Mouse (Mus musculus) regulatory T cell (primary cell): ENCODE measurements at regions not wholly inside any gene's neighbourhood (a gene's known extent, or its start where the extent isn't known, plus 50 kb on each side); places are given as distances from the start of the nearest gene placed in this dataset.

Experiments
- in situ Hi-C: fragments of 300-600 bp; cut with MboI, MseI; formaldehyde crosslinking; loops from one replicate; pipeline ENCODE4 v1.15.1; 2025; ENCODE audit warnings: high pct_unique_total_duplicates

- in situ Hi-C loops = no loop called here
Measured at GRCm38 (mm10) chr13:44328416-44328815, 400.9 kb upstream of the Jarid2 start.

DNA sequence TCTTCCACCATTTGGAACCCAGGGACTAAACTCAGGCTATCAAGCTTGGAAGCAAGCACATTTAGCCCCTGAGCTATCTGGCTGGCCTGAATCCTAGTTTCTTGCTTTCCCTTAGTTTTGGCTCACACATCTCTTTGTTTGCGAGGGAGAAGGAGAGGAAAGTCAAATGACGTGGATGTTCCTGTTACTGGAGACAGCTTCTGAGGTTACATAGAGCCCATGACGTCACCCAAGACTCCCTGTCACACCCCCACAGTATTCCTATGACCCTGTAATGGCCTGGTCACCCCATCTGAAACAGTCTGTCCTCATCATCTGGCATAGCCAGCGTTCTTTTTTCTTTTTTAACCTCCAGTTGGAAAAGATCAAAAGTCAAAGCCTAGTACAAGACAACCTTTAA lies 400.1 kb upstream of the Jarid2 start:
- in situ Hi-C loops = no loop called here

GRCm38 (mm10) chr13:44329701-44330100 lies 399.6 kb upstream of the Jarid2 start:
- in situ Hi-C loops = no loop called here

DNA sequence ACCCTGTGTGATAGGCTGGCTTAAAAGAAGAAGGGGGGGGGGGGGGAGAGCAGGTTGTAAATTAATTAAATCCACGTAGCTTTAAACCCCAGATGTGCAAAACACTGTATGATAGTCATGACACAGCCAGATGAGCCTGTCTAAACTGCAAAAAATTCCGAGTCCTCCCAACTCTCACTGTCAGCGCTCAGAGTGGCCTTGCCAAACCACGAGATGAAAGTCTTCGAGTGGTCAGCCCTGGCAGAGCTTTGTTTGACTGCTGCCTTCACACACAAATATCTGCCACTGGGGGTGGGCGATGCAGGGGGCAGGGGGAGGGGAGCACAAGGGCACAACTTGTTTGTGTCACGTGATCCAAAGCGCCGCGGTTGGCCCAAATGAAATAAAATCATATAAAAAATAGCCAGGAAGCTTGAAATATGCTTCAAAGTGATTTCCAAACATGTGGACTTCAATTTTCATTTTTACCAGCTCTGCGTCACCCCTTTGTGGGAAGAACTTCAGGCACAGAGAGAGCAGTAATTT lies 396.5 kb upstream of the Jarid2 start:
- in situ Hi-C loops = no loop called here

GRCm38 (mm10) chr13:44339061-44339741 lies 390.1 kb upstream of the Jarid2 start:
- in situ Hi-C loops = no loop called here

DNA sequence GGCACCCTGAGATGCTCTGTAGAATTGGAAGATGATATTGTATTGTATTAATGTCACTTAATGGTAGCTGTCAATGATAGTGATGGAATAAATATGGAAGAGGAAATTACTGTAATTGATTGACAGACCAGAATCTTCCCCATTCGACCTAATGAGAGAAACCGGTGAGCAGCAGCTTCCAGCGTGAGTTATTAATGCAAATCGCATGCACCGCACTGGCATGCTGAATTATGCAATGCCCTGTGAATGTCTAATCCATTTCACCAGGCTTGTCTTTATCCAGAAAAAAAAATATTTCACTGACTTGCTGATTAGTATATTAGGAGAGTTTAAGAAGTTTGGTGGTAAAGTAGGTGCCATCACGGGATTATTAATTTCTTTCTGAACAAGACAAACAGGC lies 384.2 kb upstream of the Jarid2 start:
- in situ Hi-C loops = no loop called here

GRCm38 (mm10) chr13:44346636-44347035 lies 382.6 kb upstream of the Jarid2 start:
- in situ Hi-C loops = no loop called here

- in situ Hi-C loops = no loop called here
Measured at GRCm38 (mm10) chr13:44347662-44348061, 381.6 kb upstream of the Jarid2 start.

- in situ Hi-C loops = no loop called here
Measured at GRCm38 (mm10) chr13:44353899-44354298, 375.4 kb upstream of the Jarid2 start.

- in situ Hi-C loops = no loop called here
Measured at GRCm38 (mm10) chr13:44355771-44356221, 373.5 kb upstream of the Jarid2 start.

- in situ Hi-C loops = no loop called here
Measured at GRCm38 (mm10) chr13:44356981-44357380, 372.3 kb upstream of the Jarid2 start.

- in situ Hi-C loops = no loop called here
Measured at GRCm38 (mm10) chr13:44359344-44359743, 369.9 kb upstream of the Jarid2 start.

DNA sequence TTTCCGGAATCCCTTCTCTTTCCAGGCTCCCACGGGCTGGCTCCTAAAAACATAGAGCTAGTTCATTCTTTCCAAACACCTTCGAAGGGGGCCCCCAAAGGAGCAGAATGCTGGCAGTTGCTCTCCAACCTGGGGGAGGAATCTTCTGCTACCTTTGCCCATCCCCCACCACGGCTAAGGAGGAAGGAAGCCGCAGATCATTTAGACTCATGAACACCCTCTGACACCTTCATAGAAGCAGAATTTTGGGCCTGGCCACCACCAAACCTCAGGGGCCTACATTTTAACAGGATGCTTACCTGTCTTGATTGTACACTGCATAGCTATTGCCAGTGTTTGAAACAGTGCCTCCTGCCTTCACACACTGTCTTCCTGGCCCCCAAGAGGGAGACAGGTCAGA lies 369.3 kb upstream of the Jarid2 start:
- in situ Hi-C loops = no loop called here

DNA sequence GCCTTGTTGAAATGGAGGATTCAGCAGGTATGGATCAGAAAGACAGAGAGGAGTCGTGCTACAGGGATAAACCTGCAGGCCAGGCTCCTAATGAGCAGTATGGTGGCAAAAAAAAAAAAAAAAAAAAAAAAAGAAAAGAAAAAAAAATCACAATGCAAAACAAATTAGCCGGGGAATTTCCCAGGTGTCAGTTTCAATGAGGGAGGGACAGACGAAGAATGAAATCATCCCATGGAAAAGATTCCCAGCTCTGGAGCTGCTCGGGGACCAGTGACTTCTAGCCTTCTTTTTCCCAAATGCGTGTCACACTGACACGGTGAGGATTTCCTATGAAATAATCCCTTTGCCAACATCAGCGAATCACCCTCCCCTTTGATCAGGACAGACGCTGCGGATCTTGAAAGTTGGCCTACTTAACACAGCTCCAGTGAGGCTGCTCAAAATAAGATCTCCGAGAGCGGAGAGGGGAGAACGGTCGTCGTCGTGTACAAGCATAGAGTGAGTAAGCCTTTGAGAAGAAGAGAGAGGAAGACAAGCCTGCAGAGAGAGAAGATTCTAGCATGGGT lies 368.5 kb upstream of the Jarid2 start:
- in situ Hi-C loops = no loop called here

DNA sequence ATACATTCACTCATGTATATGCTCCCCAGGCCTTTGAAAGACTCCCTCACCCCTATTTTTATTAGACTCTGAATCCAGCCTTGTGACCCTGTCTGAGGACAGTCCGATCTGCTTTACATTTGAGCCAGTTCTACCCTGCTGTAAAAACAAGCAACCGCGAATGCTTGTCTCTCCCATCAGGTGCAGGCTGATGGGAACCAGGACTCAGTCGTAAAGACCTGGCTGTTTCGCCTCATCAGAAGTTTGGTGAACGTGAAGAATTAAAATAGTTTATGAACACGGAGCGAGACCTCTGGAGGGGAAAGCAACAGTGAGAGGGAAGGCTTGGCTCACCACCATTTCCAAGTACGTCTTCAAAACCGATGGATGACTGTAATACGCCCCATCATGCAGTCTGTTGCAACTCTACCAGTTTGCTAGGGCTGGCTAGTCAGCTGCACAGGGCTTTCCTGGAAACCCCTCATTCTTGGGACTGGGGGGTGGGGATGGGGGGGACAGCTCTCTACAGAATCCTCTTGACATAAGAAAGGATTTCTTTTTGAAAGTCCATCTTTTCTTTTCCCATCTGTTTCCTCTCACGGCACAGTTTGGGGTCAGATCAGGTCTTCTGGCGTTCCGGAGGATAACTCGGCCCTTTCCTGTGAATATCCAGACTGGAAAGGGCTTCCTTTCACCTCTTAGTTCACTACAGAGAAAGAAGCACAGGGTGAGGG lies 366.8 kb upstream of the Jarid2 start:
- in situ Hi-C loops = no loop called here

DNA sequence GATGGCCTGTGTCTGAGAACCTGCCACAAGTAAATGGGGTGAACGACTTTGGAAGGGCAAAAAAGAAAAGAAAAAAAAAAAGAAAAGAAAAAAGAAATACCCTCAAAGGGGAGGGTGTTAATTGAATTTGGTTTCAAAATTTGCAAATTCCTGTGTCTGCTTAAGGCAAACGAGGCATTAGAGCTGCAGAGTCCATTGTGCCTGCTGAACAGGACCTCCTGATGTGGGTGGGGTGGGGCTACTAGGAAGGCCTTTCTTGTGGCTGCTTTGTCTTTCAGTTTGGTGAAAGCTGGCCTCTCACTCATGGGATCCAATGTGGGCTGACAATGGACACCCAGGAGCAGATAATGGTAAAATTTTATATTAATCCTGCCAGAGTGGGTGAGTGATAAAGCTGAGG lies 366.3 kb upstream of the Jarid2 start:
- in situ Hi-C loops = no loop called here

GRCm38 (mm10) chr13:44369301-44369700 lies 360.0 kb upstream of the Jarid2 start:
- in situ Hi-C loops = no loop called here

- in situ Hi-C loops = no loop called here
Measured at GRCm38 (mm10) chr13:44372361-44372877, 356.9 kb upstream of the Jarid2 start.

GRCm38 (mm10) chr13:44375476-44376159 lies 353.7 kb upstream of the Jarid2 start:
- in situ Hi-C loops = no loop called here

DNA sequence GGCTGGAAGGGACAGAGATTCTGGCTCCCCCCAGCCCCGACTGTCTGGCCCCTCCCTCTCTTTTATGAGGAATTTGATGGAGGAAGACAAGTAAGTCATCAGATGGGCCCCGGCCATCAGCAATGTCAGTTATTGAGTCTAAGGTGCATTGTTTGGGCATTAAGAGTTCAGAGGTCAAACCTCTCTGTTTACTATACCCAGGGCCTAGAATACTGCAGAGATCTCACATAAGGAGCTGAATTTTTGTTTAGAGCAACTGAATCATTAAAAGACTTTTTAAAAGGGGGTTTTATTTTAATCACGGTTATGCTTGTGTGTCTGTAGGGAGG lies 353.1 kb upstream of the Jarid2 start:
- in situ Hi-C loops = no loop called here

GRCm38 (mm10) chr13:44381721-44382450 lies 347.4 kb upstream of the Jarid2 start:
- in situ Hi-C loops = no loop called here
